Mouse (Mus musculus) MEL (cell line): ENCODE data around the gene Fkbp8. TPM values are rescaled to one million over a fixed set of nuclear protein-coding genes. Genes with fewer than 3 reads are reported as not detected.

Source experiments
- DNase-seq: peaks from one replicate; pipeline ENCODE4 v3.0.0; 2011; ENCODE audit warnings: low read depth, low spot score
- H3K27ac ChIP-seq: 2 replicates; pipeline ENCODE4 v1.5.1; 2012; ENCODE audit warnings: low read depth, mild to moderate bottlenecking, control low read depth, low read length, moderate library complexity; ENCODE audit not compliant: control insufficient read depth
- H3K27me3 ChIP-seq, 2 experiments: fragments of 150-350 bp in 1 of 2; sonication (generic) in 1 of 2; 2 replicates each; pipeline ENCODE4 v1.6.1; 2012; ENCODE audit warnings: low read length in 2 of 2, mild to moderate bottlenecking in 2 of 2, improper control_type of control experiment in 1 of 2, moderate library complexity in 1 of 2; ENCODE audit not compliant: insufficient read depth in 2 of 2, control insufficient read depth in 1 of 2
- H3K36me3 ChIP-seq, 2 experiments: 2 replicates each; pipeline ENCODE4 v1.6.1; 2012 to 2014; ENCODE audit warnings: low read length in 2 of 2, improper control_type of control experiment in 1 of 2, inconsistent platforms in 1 of 2, mild to moderate bottlenecking in 1 of 2; ENCODE audit not compliant: insufficient read depth in 2 of 2, control insufficient read depth in 1 of 2
- H3K4me1 ChIP-seq, 2 experiments: fragments of 150-350 bp in 1 of 2; sonication (generic) in 1 of 2; 2 replicates each; pipeline ENCODE4 v1.6.1; 2012; ENCODE audit warnings: low read length in 2 of 2, improper control_type of control experiment in 1 of 2, mild to moderate bottlenecking in 1 of 2; ENCODE audit not compliant: insufficient read depth in 2 of 2, control insufficient read depth in 1 of 2
- H3K4me3 ChIP-seq, 2 experiments: fragments of 150-350 bp in 1 of 2; sonication (generic) in 1 of 2; 2 replicates each; pipeline ENCODE4 v1.5.1; 2012; ENCODE audit warnings: low read depth in 2 of 2, low read length in 2 of 2, mild to moderate bottlenecking in 2 of 2, moderate library complexity in 2 of 2, control low read depth in 1 of 2, improper control_type of control experiment in 1 of 2; ENCODE audit not compliant: control insufficient read depth in 1 of 2, insufficient read depth in 1 of 2
- H3K79me2 ChIP-seq: 2 replicates; pipeline ENCODE4 v1.6.1; 2012; ENCODE audit warnings: mild to moderate bottlenecking, low read length, moderate library complexity; ENCODE audit not compliant: control insufficient read depth, poor library complexity, insufficient read depth
- H3K9ac ChIP-seq: 2 replicates; pipeline ENCODE4 v1.6.1; 2012; ENCODE audit warnings: low read depth, mild to moderate bottlenecking, control low read depth, low read length, moderate library complexity; ENCODE audit not compliant: control insufficient read depth, poor library complexity, severe bottlenecking
- H3K9me3 ChIP-seq: fragments of 150-350 bp; sonication (generic); replicated peaks from 2 replicates; pipeline ENCODE4 v1.6.1; 2012; ENCODE audit warnings: mild to moderate bottlenecking, low read length, improper control_type of control experiment, moderate library complexity; ENCODE audit not compliant: insufficient read depth
- BHLHE40 ChIP-seq: IDR thresholded peaks from 2 replicates; pipeline ENCODE4 v1.6.1; 2012; ENCODE audit warnings: low read depth, mild to moderate bottlenecking, inconsistent platforms, low read length, improper control_type of control experiment, borderline replicate concordance
- CHD2 ChIP-seq: IDR thresholded peaks from 2 replicates; pipeline ENCODE4 v1.6.1; 2011; ENCODE audit warnings: low read length, improper control_type of control experiment
- CTCF ChIP-seq, 3 experiments: IDR thresholded peaks in 2 of 3; conservative IDR thresholded peaks in 1 of 3; 2 replicates each; pipeline ENCODE4 v1.5.1; 2011 to 2012; ENCODE audit warnings: low read length in 3 of 3, low read depth in 2 of 3, mild to moderate bottlenecking in 2 of 3, improper control_type of control experiment in 1 of 3, inconsistent platforms in 1 of 3, mixed read lengths in 1 of 3, moderate library complexity in 1 of 3; ENCODE audit not compliant: control insufficient read depth in 1 of 3, insufficient read depth in 1 of 3, poor library complexity in 1 of 3, severe bottlenecking in 1 of 3
- E2F4 ChIP-seq: IDR thresholded peaks from 2 replicates; pipeline ENCODE4 v1.6.1; 2011; ENCODE audit warnings: low read depth, low read length, improper control_type of control experiment, borderline replicate concordance
- ETS1 ChIP-seq: IDR thresholded peaks from 2 replicates; pipeline ENCODE4 v1.6.1; 2012; ENCODE audit warnings: low read depth, mild to moderate bottlenecking, inconsistent platforms, low read length, improper control_type of control experiment, moderate library complexity
- GABPA ChIP-seq: IDR thresholded peaks from 2 replicates; pipeline ENCODE4 v1.6.1; 2012; ENCODE audit warnings: low read depth, mild to moderate bottlenecking, inconsistent platforms, low read length, improper control_type of control experiment, moderate library complexity
- GATA1 ChIP-seq: IDR thresholded peaks from 2 replicates; pipeline ENCODE4 v1.6.1; 2011; ENCODE audit warnings: low read depth, low read length, improper control_type of control experiment
- JUND ChIP-seq: IDR thresholded peaks from 2 replicates; pipeline ENCODE4 v1.6.1; 2011; ENCODE audit warnings: low read depth, mild to moderate bottlenecking, improper control_type of control experiment, low read length
- KAT2A ChIP-seq: conservative IDR thresholded peaks from 2 replicates; pipeline ENCODE4 v1.6.1; 2012; ENCODE audit warnings: low read depth, low read length, improper control_type of control experiment, inconsistent platforms
- MAFK ChIP-seq: IDR thresholded peaks from 2 replicates; pipeline ENCODE4 v1.6.1; 2011; ENCODE audit warnings: low read depth, mild to moderate bottlenecking, low read length, improper control_type of control experiment, borderline replicate concordance
- MAX ChIP-seq: IDR thresholded peaks from 2 replicates; pipeline ENCODE4 v1.6.1; 2011; ENCODE audit warnings: low read length, improper control_type of control experiment
- MEF2A ChIP-seq: IDR thresholded peaks from 2 replicates; pipeline ENCODE4 v1.6.1; 2014; ENCODE audit warnings: low read depth, mild to moderate bottlenecking, inconsistent platforms, low read length, improper control_type of control experiment; ENCODE audit not compliant: poor library complexity, insufficient replicate concordance, severe bottlenecking; ENCODE audit errors: extremely low read depth
- MXI1 ChIP-seq: IDR thresholded peaks from 2 replicates; pipeline ENCODE4 v1.6.1; 2011; ENCODE audit warnings: mild to moderate bottlenecking, low read depth, low read length, improper control_type of control experiment
- MYB ChIP-seq: IDR thresholded peaks from 2 replicates; pipeline ENCODE4 v1.6.1; 2011; ENCODE audit warnings: mild to moderate bottlenecking, low read depth, low read length, improper control_type of control experiment
- NELFE ChIP-seq: IDR thresholded peaks from 2 replicates; pipeline ENCODE4 v1.6.1; 2011; ENCODE audit warnings: low read depth, low read length, improper control_type of control experiment
- NRF1 ChIP-seq: IDR thresholded peaks from 2 replicates; pipeline ENCODE4 v1.6.1; 2014; ENCODE audit warnings: low read depth, mild to moderate bottlenecking, inconsistent platforms, low read length, improper control_type of control experiment, moderate library complexity; ENCODE audit not compliant: poor library complexity, insufficient read depth, severe bottlenecking
- POLR2AphosphoS2 ChIP-seq: IDR thresholded peaks from 2 replicates; pipeline ENCODE4 v1.6.1; 2011; ENCODE audit warnings: low read length, improper control_type of control experiment
- RAD21 ChIP-seq: IDR thresholded peaks from 2 replicates; pipeline ENCODE4 v1.6.1; 2011; ENCODE audit warnings: mild to moderate bottlenecking, low read depth, low read length, improper control_type of control experiment
- SIN3A ChIP-seq: IDR thresholded peaks from 2 replicates; pipeline ENCODE4 v1.6.1; 2012; ENCODE audit warnings: low read length, improper control_type of control experiment, inconsistent platforms
- SMC3 ChIP-seq: IDR thresholded peaks from 2 replicates; pipeline ENCODE4 v1.6.1; 2011; ENCODE audit warnings: low read depth, low read length, improper control_type of control experiment
- TAL1 ChIP-seq: IDR thresholded peaks from 2 replicates; pipeline ENCODE4 v1.6.1; 2012; ENCODE audit warnings: mild to moderate bottlenecking, inconsistent platforms, low read length, moderate library complexity, mixed read lengths
- TBP ChIP-seq: IDR thresholded peaks from 2 replicates; pipeline ENCODE4 v1.8.0; 2011; ENCODE audit warnings: low read depth, low read length, improper control_type of control experiment
- ZC3H11A ChIP-seq: IDR thresholded peaks from 2 replicates; pipeline ENCODE4 v1.6.1; 2012; ENCODE audit warnings: low read depth, mild to moderate bottlenecking, inconsistent platforms, low read length, improper control_type of control experiment
- ZKSCAN1 ChIP-seq: IDR thresholded peaks from 2 replicates; pipeline ENCODE4 v1.6.1; 2012; ENCODE audit warnings: low read depth, mild to moderate bottlenecking, inconsistent platforms, low read length, improper control_type of control experiment, moderate library complexity
- ZMIZ1 ChIP-seq: IDR thresholded peaks from 2 replicates; pipeline ENCODE4 v1.6.1; 2012; ENCODE audit warnings: low read depth, mild to moderate bottlenecking, inconsistent platforms, low read length, improper control_type of control experiment, moderate library complexity
- ZNF384 ChIP-seq: IDR thresholded peaks from 2 replicates; pipeline ENCODE4 v1.6.1; 2012; ENCODE audit warnings: low read depth, mild to moderate bottlenecking, inconsistent platforms, low read length, improper control_type of control experiment
- polyA plus RNA-seq, 2 experiments: library from polyadenylated mRNA; stranded (reverse) in 1 of 2; unstranded in 1 of 2; fragments of >175 nt in 1 of 2; fragments of >200 nt in 1 of 2; gene quantifications; 2 replicates each; pipeline versions ENCODE4 v1.2.1 to v1.2.4; 2012; ENCODE audit warnings: low replicate concordance in 2 of 2, low read depth in 1 of 2; ENCODE audit not compliant: insufficient read length in 2 of 2, insufficient read depth in 1 of 2, missing spikeins in 1 of 2
- total RNA-seq: library from RNA; depleted of rRNA; stranded (reverse); fragments of 300-350 nt; gene quantifications from 2 replicates; pipeline ENCODE4 v1.2.3, GENCODE M21; 2012

The Fkbp8 gene
- total and polyA plus RNA-seq, 3 experiments = 215 to 349 TPM; not detected in 1

GRCm38 (mm10) chr8:70552836-70553235, 25.3 kb downstream of the Fkbp8 start:
- Histone ChIP-seq H3K9me3 (no peaks in the 10 kb centered on the region), H3K79me2 (peaks cover 31% of the 10 kb centered on the region), H3K27me3 (no peaks in the 10 kb centered on the region), H3K4me1 (peaks cover 1 to 4% of the 10 kb centered on the region in 2 experiments; a peak in 2 of 4 replicates), H3K9ac (no peak overlapping the region), H3K4me3 (no peak overlapping the region), H3K36me3 (no peaks in the 10 kb centered on the region), H3K27ac (no peak overlapping the region)
- TF ChIP-seq SIN3A = no peak
- no peak for TF ChIP-seq GABPA
- no peak for TF ChIP-seq CHD2
- TF ChIP-seq CTCF (IDR thresholded peaks at IDR 0.05 in 2 of 3, conservative IDR thresholded peaks at IDR 0.05 in 1 of 3; ENCODE audit: control insufficient read depth in 1 of 3, insufficient read depth in 1 of 3, low read depth in 2 of 3, low read length in 3 of 3, poor library complexity in 1 of 3, severe bottlenecking in 1 of 3) = no peak
- TF ChIP-seq NELFE = no peak
- TF ChIP-seq KAT2A = no peak
- no peak for TF ChIP-seq JUND
- TF ChIP-seq NRF1 = no peak
- TF ChIP-seq E2F4 = no peak
- no peak for TF ChIP-seq MAX
- TF ChIP-seq MXI1 = no peak
- TF ChIP-seq BHLHE40 = no peak
- no peak for DNase-seq

DNA sequence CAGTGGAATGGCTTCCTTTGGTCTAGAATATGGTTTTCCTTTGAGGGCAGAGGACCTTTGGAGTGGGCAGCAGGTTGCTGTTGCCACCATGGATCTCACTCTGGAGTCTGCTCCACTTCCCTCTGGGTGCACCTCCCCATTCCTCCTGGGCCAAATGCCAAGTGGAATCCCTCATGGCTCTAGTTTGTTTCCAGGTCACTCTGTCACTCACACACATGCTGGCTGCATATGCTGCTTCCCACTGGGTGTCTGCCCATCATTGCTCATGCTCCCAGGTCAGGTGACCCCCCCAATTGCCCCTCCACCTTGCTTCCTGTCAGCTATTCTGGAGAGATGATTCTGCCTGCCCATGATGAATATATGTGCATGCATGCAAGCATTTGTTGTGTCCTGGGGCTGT, 26.2 kb downstream of the Fkbp8 start:
- Histone ChIP-seq H3K36me3 (peaks cover 0 to 3% of the 10 kb centered on the region in 2 experiments; a peak in 1 of 4 replicates), H3K27ac (no peak overlapping the region), H3K4me1 (peaks cover 2 to 8% of the 10 kb centered on the region in 2 experiments; a peak in 2 of 4 replicates)

DNA sequence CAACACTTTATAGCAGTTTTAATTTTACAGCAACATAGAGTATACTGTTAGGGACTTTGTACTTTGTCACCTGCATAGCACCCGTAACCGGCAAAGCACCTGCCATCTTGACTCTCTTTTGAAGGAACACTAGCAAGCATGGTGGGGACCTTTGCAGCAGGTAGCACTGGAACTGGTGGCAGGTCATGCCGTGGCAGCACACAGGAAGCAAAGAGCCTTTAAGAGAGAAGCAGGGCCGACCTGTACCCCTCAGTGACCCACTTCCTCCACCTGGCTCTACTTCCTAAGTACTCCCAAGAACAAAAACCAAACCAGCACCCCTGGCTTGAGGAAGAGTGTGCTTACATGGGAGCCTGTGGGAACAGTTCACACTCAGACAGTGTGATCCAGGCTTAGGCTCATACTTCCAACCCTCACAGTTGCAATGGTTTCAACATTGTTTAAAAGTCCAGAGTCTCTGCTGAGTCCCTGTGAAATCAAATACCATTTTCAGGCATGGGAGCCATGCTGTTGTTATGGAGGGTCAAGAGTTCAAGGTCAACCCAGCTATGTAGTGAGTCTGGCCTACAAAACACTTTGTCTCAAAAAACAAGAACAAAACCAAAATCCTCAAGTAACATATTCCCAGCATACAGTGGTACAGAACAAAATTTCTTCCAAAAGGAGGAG, 27.7 kb downstream of the Fkbp8 start:
- Histone ChIP-seq H3K79me2 (peaks cover 19% of the 10 kb centered on the region), H3K9me3 (no peaks in the 10 kb centered on the region), H3K36me3 (peaks cover 0 to 3% of the 10 kb centered on the region in 2 experiments; a peak in 2 of 4 replicates), H3K9ac (no peak overlapping the region), H3K4me3 (no peak overlapping the region), H3K27me3 (no peaks in the 10 kb centered on the region), H3K4me1 (peaks cover 2 to 16% of the 10 kb centered on the region in 2 experiments; a peak in 3 of 4 replicates), H3K27ac (no peak overlapping the region)
- no peak for DNase-seq
- TF ChIP-seq SMC3 = no peak
- no peak for TF ChIP-seq ZKSCAN1
- no peak for TF ChIP-seq ZC3H11A
- TF ChIP-seq POLR2AphosphoS2 = no peak
- no peak for TF ChIP-seq E2F4
- no peak for TF ChIP-seq JUND
- TF ChIP-seq ETS1 = no peak
- no peak for TF ChIP-seq RAD21
- TF ChIP-seq GATA1 = no peak
- no peak for TF ChIP-seq MEF2A
- no peak for TF ChIP-seq MXI1
- no peak for TF ChIP-seq ZMIZ1
- TF ChIP-seq BHLHE40 = no peak
- TF ChIP-seq CHD2 = no peak
- no peak for TF ChIP-seq KAT2A
- no peak for TF ChIP-seq TBP

More for the DNA sequence above, 26.2 kb downstream of the Fkbp8 start:
- H3K27me3 ChIP-seq = no peaks in the 10 kb centered on the region
- peaks cover 22% of the 10 kb centered on the region for H3K79me2 ChIP-seq
- no peaks in the 10 kb centered on the region for H3K9me3 ChIP-seq
- no peak overlapping the region for H3K9ac ChIP-seq
- H3K4me3 ChIP-seq = no peak overlapping the region
- no peak for TF ChIP-seq BHLHE40
- TF ChIP-seq NRF1 = no peak
- TF ChIP-seq GATA1 = no peak
- TF ChIP-seq MYB = no peak
- no peak for TF ChIP-seq MAFK
- TF ChIP-seq POLR2AphosphoS2 = no peak
- no peak for TF ChIP-seq TAL1
- no peak for TF ChIP-seq ZNF384
- no peak for DNase-seq
